Mouse (Mus musculus) forebrain, embryonic 14.5 days (tissue): ENCODE results near the gene Wdr60. TPM values are rescaled to one million over a fixed set of nuclear protein-coding genes. Genes with fewer than 3 reads are reported as not detected.

Source experiments
- ATAC-seq: fragments of 200-750 bp; cut with Nextera tagmentation; 2 replicates; pipeline ENCODE4 v1.8.0; 2017; ENCODE audit warnings: mild to moderate bottlenecking, moderate library complexity
- DNase-seq: peaks from one replicate; pipeline ENCODE4 v3.0.0-alpha.2; 2015; ENCODE audit warnings: low spot score
- H3K27ac ChIP-seq: fragments of 300-500 bp; sonication (generic); 2 replicates; pipeline ENCODE4 v1.5.1; 2014; ENCODE audit warnings: low read depth, mild to moderate bottlenecking, control low read depth, low read length, moderate library complexity
- H3K27me3 ChIP-seq: fragments of 300-500 bp; sonication (generic); replicated peaks from 2 replicates; pipeline ENCODE4 v1.6.1; 2014; ENCODE audit warnings: low read length, control low read depth, mixed read lengths; ENCODE audit not compliant: control insufficient read depth, insufficient read depth
- H3K36me3 ChIP-seq: fragments of 300-500 bp; sonication (generic); 2 replicates; pipeline ENCODE4 v1.6.1; 2014; ENCODE audit warnings: low read length, control low read depth; ENCODE audit not compliant: control insufficient read depth, insufficient read depth
- H3K4me1 ChIP-seq: fragments of 300-500 bp; sonication (generic); 2 replicates; pipeline ENCODE4 v1.6.1; 2014; ENCODE audit warnings: antibody characterized with exemption, low read length, control low read depth; ENCODE audit not compliant: control insufficient read depth, insufficient read depth
- H3K4me2 ChIP-seq: fragments of 300-500 bp; sonication (generic); 2 replicates; pipeline ENCODE4 v1.6.1; 2014; ENCODE audit warnings: mild to moderate bottlenecking, control low read depth, low read length
- H3K4me3 ChIP-seq: fragments of 300-500 bp; sonication (generic); 2 replicates; pipeline ENCODE4 v1.5.1; 2014; ENCODE audit warnings: low read depth, low read length, control low read depth
- H3K9ac ChIP-seq: fragments of 300-500 bp; sonication (generic); 2 replicates; pipeline ENCODE4 v1.6.1; 2014; ENCODE audit warnings: mild to moderate bottlenecking, low read length, control low read depth, moderate library complexity
- H3K9me3 ChIP-seq: fragments of 300-500 bp; sonication (generic); replicated peaks from 2 replicates; pipeline ENCODE4 v1.6.1; 2016; ENCODE audit warnings: low read length, control low read depth, mixed read lengths; ENCODE audit not compliant: control insufficient read depth
- WGBS: fragments of 180-500 bp; shearing (Covaris S2); extraction: QIAGEN DNeasy Blood & Tissue Kit; methylation state at CpG from one replicate; pipeline ENCODE4 v1.1.7; 2014; 5-methylcytosine and 5-hydroxymethylcytosine counted together
- polyA plus RNA-seq: library from polyadenylated mRNA; unstranded; fragments of >200 nt; fragmentation: Nextera tagmentation; extraction: Ambion mirVana; gene quantifications from 2 replicates; pipeline ENCODE4 v1.2.1, GENCODE M21; 2014

Gene Wdr60
- 12.5 TPM in 2 replicates for polyA plus RNA-seq

DNA sequence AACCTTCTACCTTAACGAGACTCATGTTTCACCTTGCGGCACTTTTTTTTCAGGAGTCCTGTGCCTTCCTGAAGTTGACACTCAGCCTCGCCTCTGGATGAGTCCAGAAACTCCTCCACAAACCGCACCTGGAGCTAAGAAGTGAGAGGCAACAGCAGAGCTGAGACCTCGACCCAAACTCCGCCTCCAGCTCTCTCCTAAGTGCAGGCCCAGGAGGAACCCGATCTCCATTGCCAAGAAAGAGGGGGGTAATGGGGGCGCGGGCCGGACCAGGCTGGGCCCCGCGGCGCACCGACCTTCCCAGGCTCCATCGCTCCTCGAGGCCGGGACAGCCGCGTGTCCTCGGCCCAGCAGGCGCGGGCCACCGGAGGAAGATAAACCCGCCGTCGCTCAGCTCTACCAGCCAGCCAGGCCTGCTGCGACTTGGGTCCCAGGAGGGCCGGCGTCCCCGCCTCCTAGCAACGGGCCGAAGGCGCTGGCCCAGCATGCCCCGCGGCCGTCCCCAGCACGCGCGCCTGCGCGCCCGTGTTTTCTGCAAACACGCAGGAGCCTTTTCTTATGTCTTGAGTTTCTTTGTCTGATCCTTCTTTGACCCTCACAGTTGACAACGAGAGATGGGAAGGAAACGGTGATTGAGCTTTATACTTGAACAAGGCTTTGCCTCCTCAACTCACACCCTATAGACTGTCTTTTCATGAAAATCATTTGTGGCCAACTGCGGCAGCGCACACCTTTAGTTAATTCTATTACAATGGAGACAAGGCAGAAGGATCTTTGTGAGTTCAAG, at the start of gene Wdr60:
TSS of gene Wdr60 (minus strand) at position 468 of the 787 bp plus-strand sequence.
- Histone ChIP-seq H3K27me3 (no peaks in the 10 kb centered on the region), H3K9me3 (no peaks in the 10 kb centered on the region), H3K27ac (peak within 1 kb of the TSS; percentile 49; the same call in 1 of the 2 replicates), H3K4me3 (peak within 1 kb of the TSS; percentile 60), H3K36me3 (no peaks in the 10 kb centered on the region), H3K4me1 (0 out of 2 replicates have a peak, but pooled peaks cover 2% of the 10 kb centered on the region), H3K9ac (peak within 1 kb of the TSS; percentile 80), H3K4me2 (peak within 1 kb of the TSS; percentile 73)
- peak; percentile 94 for DNase-seq
- peak; percentile 99 for ATAC-seq
- WGBS: 2% methylated on average over 47 of the region's 47 CpGs

DNA sequence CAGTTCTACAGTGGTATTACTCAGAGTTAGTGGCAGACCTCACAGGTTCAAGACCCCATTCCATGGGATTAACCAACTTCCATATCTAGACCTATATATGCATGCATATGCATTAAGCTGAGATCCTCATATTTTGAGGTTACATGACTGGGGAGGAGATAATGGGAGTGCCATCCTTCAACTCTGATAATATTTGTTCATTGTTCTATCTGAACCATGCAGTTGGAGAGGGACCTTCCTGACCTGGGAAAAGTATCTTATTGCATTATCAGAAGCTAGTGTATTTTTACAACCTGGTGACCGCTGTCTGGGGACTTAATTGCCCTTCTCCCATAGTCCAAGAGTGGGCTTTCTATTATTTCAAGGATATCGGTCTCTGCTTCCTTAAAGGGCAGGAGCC, 45.8 kb upstream of the Wdr60 start:
- Histone ChIP-seq H3K36me3 (no peaks in the 10 kb centered on the region), H3K27me3 (no peaks in the 10 kb centered on the region), H3K9me3 (no peaks in the 10 kb centered on the region), H3K27ac (no peak overlapping the region), H3K4me3 (no peak overlapping the region), H3K4me1 (no peaks in the 10 kb centered on the region), H3K9ac (no peak overlapping the region), H3K4me2 (no peak overlapping the region)
- WGBS: 95% methylated on average over 2 of the region's 2 CpGs
- no peak for ATAC-seq
- DNase-seq: no peak

DNA sequence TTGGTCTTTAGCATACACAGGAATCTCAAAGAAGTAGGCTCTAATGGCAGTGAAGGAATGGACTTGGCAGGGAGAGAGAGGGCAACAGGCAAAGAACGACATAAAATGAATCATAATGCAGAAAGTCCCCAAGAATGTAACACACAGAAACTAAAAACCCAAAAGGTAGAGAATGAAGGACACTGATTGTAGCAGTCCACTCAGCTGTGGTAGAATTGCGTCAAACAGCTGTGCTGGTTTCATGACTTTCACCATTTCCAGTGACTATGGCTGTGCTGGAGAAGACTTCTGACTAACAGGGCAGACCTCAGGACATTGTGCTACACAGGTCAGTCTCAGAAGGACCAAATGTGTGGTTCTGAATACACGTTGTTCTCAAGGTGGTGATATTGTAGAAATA, 45.0 kb upstream of the Wdr60 start:
- H3K27ac ChIP-seq: no peak overlapping the region
- ATAC-seq (no peak), DNase-seq (no peak)
- no peaks in the 10 kb centered on the region for H3K4me1 ChIP-seq
- H3K36me3 ChIP-seq: no peaks in the 10 kb centered on the region
- H3K4me3 ChIP-seq: no peak overlapping the region
- H3K9me3 ChIP-seq: no peaks in the 10 kb centered on the region
- no peak overlapping the region for H3K9ac ChIP-seq
- no peaks in the 10 kb centered on the region for H3K27me3 ChIP-seq
- H3K4me2 ChIP-seq: no peak overlapping the region
- 89% methylated on average over 3 of the region's 3 CpGs for WGBS

DNA sequence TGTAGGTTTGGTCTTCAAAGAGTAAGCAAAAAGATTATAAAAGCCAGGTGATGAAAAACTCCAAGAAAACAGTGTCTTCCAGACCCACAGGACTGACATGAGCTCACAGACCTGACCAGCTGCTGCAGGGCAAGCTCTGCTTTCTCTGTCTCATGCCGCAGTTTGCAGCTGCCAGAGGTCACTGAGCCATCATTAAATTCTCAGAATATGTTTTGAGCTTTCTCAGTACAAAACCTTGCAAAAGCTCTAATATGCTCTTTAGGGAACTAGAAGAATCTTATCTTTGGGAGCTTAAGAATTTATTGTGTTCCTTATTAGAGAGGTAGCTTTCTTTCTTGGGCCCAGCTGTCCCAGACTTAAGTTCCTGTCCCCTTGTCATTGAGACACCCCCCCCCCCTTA, 43.2 kb upstream of the Wdr60 start:
- ATAC-seq (no peak), DNase-seq (no peak)
- Histone ChIP-seq H3K27ac (no peak overlapping the region), H3K4me1 (no peaks in the 10 kb centered on the region), H3K9ac (no peak overlapping the region), H3K9me3 (no peaks in the 10 kb centered on the region; the same call in 1 of the 2 replicates), H3K4me3 (no peak overlapping the region), H3K36me3 (no peaks in the 10 kb centered on the region), H3K4me2 (no peak overlapping the region), H3K27me3 (no peaks in the 10 kb centered on the region)
- WGBS: 67% methylated on average over 1 of the region's 1 CpGs

DNA sequence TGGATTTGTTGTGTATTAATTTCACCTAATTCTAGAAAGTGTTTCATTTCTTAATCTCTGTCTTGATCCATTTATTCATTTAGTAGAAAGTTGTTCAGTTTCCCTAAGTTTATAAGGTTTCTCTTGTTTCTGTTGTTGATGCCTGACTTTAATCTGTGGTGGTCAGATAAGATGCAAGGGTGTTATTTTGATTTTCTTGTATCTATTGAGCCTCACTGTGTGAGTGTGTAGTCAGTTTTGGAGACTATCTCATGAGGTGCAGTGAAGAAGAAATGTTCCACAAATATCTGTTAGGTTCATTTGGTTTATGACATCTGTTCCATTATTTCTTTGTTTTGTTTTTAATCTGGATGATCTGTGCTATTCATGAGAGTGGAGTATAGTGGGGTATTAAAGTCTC, 39.4 kb upstream of the Wdr60 start:
- no peaks in the 10 kb centered on the region for H3K27me3 ChIP-seq
- H3K9me3 ChIP-seq: no peaks in the 10 kb centered on the region; the same call in 1 of the 2 replicates
- H3K9ac ChIP-seq: no peak overlapping the region
- no peak overlapping the region for H3K4me2 ChIP-seq
- no peak overlapping the region for H3K4me3 ChIP-seq
- ATAC-seq (no peak), DNase-seq (no peak)
- no peaks in the 10 kb centered on the region for H3K36me3 ChIP-seq
- no peak overlapping the region for H3K27ac ChIP-seq
- no peaks in the 10 kb centered on the region for H3K4me1 ChIP-seq

DNA sequence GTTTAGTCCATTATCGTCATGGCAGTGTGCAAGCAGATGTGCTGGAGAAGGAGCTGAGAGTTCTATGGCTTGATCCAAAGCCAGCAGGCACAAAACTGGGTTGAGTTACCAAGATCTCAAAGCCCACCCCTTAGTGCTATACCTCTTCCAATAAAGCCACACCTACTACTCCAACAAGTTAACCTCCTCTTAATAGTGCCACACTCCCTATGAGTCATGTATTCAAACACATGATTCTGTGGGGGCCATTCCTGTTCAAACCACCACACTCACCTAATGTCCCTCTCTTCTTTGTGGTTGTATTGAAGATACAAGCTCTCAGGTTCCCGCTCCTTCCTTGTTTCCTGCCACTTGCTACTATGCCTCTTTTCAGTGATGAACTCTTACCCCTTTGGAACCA, 37.1 kb upstream of the Wdr60 start:
- Histone ChIP-seq H3K4me1 (no peaks in the 10 kb centered on the region), H3K27ac (no peak overlapping the region), H3K9me3 (no peaks in the 10 kb centered on the region; the same call in 1 of the 2 replicates), H3K36me3 (no peaks in the 10 kb centered on the region), H3K4me2 (no peak overlapping the region), H3K27me3 (no peaks in the 10 kb centered on the region), H3K4me3 (no peak overlapping the region), H3K9ac (no peak overlapping the region)
- no peak for ATAC-seq
- WGBS: 95% methylated on average over 2 of the region's 2 CpGs
- DNase-seq: no peak

DNA sequence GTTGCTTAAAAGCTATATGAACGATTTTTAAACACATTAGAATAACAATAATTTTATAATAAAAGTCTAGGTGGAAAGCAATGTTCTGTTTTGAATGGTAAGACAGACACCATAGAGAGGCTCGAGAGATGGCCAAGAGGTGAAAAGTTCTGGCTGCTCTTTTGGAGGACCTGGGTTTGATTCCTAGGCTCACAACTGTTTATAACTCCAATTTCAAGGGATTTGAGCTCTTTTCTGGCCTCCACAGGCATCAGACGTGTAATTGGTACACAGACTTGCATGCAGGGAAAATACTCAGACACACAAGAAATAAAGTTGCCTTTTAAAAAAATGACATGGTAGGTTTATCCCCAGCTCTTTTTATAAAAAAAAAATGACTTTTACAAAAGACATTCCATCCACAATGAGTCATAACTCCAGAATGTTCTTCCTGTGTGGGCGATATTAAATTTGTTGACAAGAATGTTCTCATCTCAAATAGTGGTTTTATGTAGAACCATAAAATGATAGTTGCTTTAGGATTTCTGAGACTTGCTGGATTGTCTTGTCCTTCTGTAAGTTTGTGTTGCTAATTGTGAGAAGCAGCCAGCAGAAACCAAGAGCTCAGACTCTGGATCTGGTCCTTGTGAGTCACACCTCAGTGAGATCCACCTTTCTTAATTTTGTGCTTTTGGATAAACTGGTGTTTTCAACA, 30.9 kb upstream of the Wdr60 start:
- no peaks in the 10 kb centered on the region for H3K4me1 ChIP-seq
- no peak overlapping the region for H3K4me3 ChIP-seq
- ATAC-seq: no peak
- H3K4me2 ChIP-seq: no peak overlapping the region
- no peaks in the 10 kb centered on the region for H3K36me3 ChIP-seq
- H3K9me3 ChIP-seq: no peaks in the 10 kb centered on the region
- no peak overlapping the region for H3K9ac ChIP-seq
- no peak overlapping the region for H3K27ac ChIP-seq
- no peak for DNase-seq
- 81% methylated on average over 4 of the region's 4 CpGs for WGBS
- H3K27me3 ChIP-seq: no peaks in the 10 kb centered on the region

DNA sequence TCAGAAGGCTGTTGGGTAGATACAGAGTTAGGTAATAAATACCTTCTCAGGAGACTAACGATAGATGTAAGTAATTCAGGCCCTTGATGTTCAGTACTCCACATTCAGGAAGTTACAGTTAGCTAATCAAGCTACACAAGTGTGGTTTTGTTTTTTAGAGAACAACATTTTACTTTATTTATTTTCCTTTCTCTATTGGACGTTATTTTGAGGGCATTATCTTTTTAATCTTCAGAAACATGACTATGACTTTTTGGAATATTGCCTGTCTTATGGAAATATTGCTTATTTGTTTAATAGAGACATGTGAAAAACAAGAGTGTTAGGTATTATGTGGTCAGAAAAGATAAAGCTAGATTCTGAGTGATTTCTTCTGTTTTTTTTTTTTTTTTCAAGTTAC, 30.4 kb upstream of the Wdr60 start:
- no peaks in the 10 kb centered on the region for H3K36me3 ChIP-seq
- H3K4me1 ChIP-seq: no peaks in the 10 kb centered on the region
- H3K4me2 ChIP-seq: no peak overlapping the region
- H3K9ac ChIP-seq: no peak overlapping the region
- 84% methylated on average over 2 of the region's 2 CpGs for WGBS
- no peak overlapping the region for H3K27ac ChIP-seq
- DNase-seq (no peak), ATAC-seq (no peak)
- no peaks in the 10 kb centered on the region for H3K27me3 ChIP-seq
- H3K4me3 ChIP-seq: no peak overlapping the region
- no peaks in the 10 kb centered on the region for H3K9me3 ChIP-seq

DNA sequence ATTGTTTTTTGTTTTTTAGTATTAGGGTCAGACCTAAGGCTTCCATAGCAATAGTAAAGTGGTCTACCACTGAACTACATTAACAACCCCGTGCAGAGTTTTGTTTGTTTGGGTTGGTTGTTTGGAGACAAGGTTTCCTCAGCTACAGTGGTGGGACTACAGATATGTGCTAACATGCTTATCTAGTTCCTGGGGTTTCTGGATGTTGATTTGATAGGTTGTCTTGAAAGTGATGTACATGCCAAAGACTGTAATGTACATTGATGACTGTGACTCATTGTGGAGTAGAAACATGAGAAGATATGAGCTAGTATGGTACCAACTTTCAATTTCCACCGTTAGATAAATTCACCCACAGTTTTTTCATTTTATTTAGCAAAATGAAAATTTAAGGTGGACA, 20.7 kb upstream of the Wdr60 start:
- Histone ChIP-seq H3K27me3 (no peaks in the 10 kb centered on the region), H3K27ac (no peak overlapping the region), H3K4me3 (no peak overlapping the region), H3K4me1 (peaks cover 10% of the 10 kb centered on the region; the same call in 1 of the 2 replicates), H3K4me2 (no peak overlapping the region), H3K9me3 (no peaks in the 10 kb centered on the region), H3K36me3 (no peaks in the 10 kb centered on the region), H3K9ac (no peak overlapping the region)
- WGBS: 90% methylated on average over 2 of the region's 2 CpGs
- ATAC-seq (no peak), DNase-seq (no peak)
